ENCODE assay signal across 8 mouse cellular contexts in genomic region chr16:43502339-43503009, GRCm38 (mm10).
A peak's percentile ranks its signal among the peaks of the same experiment; 100 is the strongest.
DNase-seq lines count a peak whose midpoint lies in the region; ATAC-seq and TF ChIP-seq lines count a peak whose summit lies in the region.

No protein-coding gene starts in this region.

- H3K4me1 ChIP-seq in heart, embryonic 14.5 days (ENCODE audit: control insufficient read depth in 2 of 2, insufficient read depth in 2 of 2, low read length in 2 of 2), result peaks cover 10 to 47% of the 10 kb centered on the region in 2 experiments
- peaks cover 45% of the 10 kb centered on the region for H3K4me1 ChIP-seq in forebrain, embryonic 13.5 days
- H3K4me1 ChIP-seq in midbrain, embryonic 10.5 days, result peaks cover 50% of the 10 kb centered on the region

- no peak for ATAC-seq in heart, embryonic 14.5 days (ENCODE audit: insufficient number of reproducible peaks, insufficient read depth, low FRiP score, low read depth)
- ATAC-seq in forebrain, embryonic 13.5 days, result no peak

- peak overlapping the region; percentile 83 for H3K9ac ChIP-seq in heart, embryonic 14.5 days (ENCODE audit: low read length)
- H3K9ac ChIP-seq in forebrain, embryonic 13.5 days, result peak overlapping the region; percentile 87; the same call in 1 of the 2 replicates

- peak overlapping the region; percentile 86 to 96 for H3K27ac ChIP-seq in heart, embryonic 14.5 days (replicated peaks in 1 of 2; ENCODE audit: control insufficient read depth in 1 of 2, insufficient read depth in 1 of 2, low read depth in 2 of 2, low read length in 2 of 2)
- H3K27ac ChIP-seq in forebrain, embryonic 13.5 days, result peak overlapping the region; percentile 99
- H3K27ac ChIP-seq in midbrain, embryonic 10.5 days (replicated peaks), result peak overlapping the region; percentile 94

- no peaks in the 10 kb centered on the region for H3K27me3 ChIP-seq in heart, embryonic 14.5 days (ENCODE audit: control insufficient read depth, insufficient read depth, low read length)
- no peaks in the 10 kb centered on the region for H3K27me3 ChIP-seq in forebrain, embryonic 13.5 days
- no peaks in the 10 kb centered on the region; the same call in none of the 2 replicates for H3K27me3 ChIP-seq in midbrain, embryonic 10.5 days (ENCODE audit: low read depth, poor library complexity, severe bottlenecking)

- TF ChIP-seq POLR2A in brain, embryonic 14.5 days (IDR thresholded peaks at IDR 0.05; ENCODE audit: borderline replicate concordance, extremely low read depth, insufficient read depth, insufficient read length, poor library complexity, severe bottlenecking), result no peak

- 60% methylated on average over 12 of the region's 12 CpGs for WGBS in heart, embryonic 14.5 days
- 19% methylated on average over 12 of the region's 12 CpGs for WGBS in forebrain, embryonic 13.5 days
- WGBS in midbrain, embryonic 10.5 days, result 55% methylated on average over 12 of the region's 12 CpGs

- no peak for DNase-seq in heart, postnatal 4 days
- peak; percentile 57 for DNase-seq in brain, embryonic 14.5 days (ENCODE audit: low read depth)
- no peak for DNase-seq in midbrain, embryonic 10.5 days (ENCODE audit: low spot score)
- DNase-seq in thymus, postnatal 10 days (ENCODE audit: low spot score in 2 of 2), result no peak
- no peak for DNase-seq in urinary bladder, postnatal 4 days (ENCODE audit: low spot score in 2 of 2)
- DNase-seq in kidney, postnatal 4 days, result no peak

- no peaks in the 10 kb centered on the region for H3K36me3 ChIP-seq in heart, embryonic 14.5 days (ENCODE audit: control insufficient read depth, insufficient read depth, low read length)
- H3K36me3 ChIP-seq in forebrain, embryonic 13.5 days (ENCODE audit: poor library complexity, severe bottlenecking), result no peaks in the 10 kb centered on the region
- H3K36me3 ChIP-seq in midbrain, embryonic 10.5 days, result no peaks in the 10 kb centered on the region

- no peaks in the 10 kb centered on the region for H3K9me3 ChIP-seq in heart, embryonic 14.5 days (ENCODE audit: control insufficient read depth, low read length)
- H3K9me3 ChIP-seq in forebrain, embryonic 13.5 days (replicated peaks), result no peaks in the 10 kb centered on the region
- no peaks in the 10 kb centered on the region for H3K9me3 ChIP-seq in midbrain, embryonic 10.5 days (replicated peaks)

- no peak for TF ChIP-seq CTCF in brain, embryonic 14.5 days (IDR thresholded peaks at IDR 0.05; ENCODE audit: borderline replicate concordance, extremely low read depth, insufficient read depth, insufficient read length)

- H3K4me2 ChIP-seq in heart, embryonic 14.5 days (ENCODE audit: low read length), result peak overlapping the region; percentile 74
- H3K4me2 ChIP-seq in forebrain, embryonic 13.5 days, result peak overlapping the region; percentile 76

- H3K4me3 ChIP-seq in heart, embryonic 14.5 days (ENCODE audit: control insufficient read depth in 1 of 2, insufficient read depth in 1 of 2, low read depth in 1 of 2, low read length in 2 of 2), result peak overlapping the region; percentile 48 to 50; a peak in 3 of 4 replicates
- peak overlapping the region; percentile 54 for H3K4me3 ChIP-seq in forebrain, embryonic 13.5 days
- H3K4me3 ChIP-seq in midbrain, embryonic 10.5 days, result peak overlapping the region; percentile 68
